Mouse (Mus musculus): ENCODE measurements around the gene Dnaaf1. TPM values are rescaled to one million over a fixed set of nuclear protein-coding genes. Genes with fewer than 3 reads are reported as not detected.

The Dnaaf1 gene
- polyA plus RNA-seq, 1 experiment from 2014 or later = 0.28 TPM

- Histone ChIP-seq H3K4me1 (ENCODE audit: control insufficient read depth in 2 of 2, insufficient read depth in 2 of 2, low read length in 2 of 2) (no peaks in the 10 kb centered on the region), H3K36me3 (ENCODE audit: control insufficient read depth, insufficient read depth, low read length) (peaks cover 66% of the 10 kb centered on the region), H3K27ac (replicated peaks in 1 of 2; ENCODE audit: control insufficient read depth in 1 of 2, insufficient read depth in 1 of 2, low read depth in 2 of 2, low read length in 2 of 2) (no peak overlapping the region), H3K4me3 (ENCODE audit: control insufficient read depth in 1 of 2, insufficient read depth in 1 of 2, low read depth in 1 of 2, low read length in 2 of 2) (no peak overlapping the region), H3K27me3 (ENCODE audit: control insufficient read depth, insufficient read depth, low read length) (no peaks in the 10 kb centered on the region), H3K9me3 (ENCODE audit: control insufficient read depth, low read length) (no peaks in the 10 kb centered on the region), H3K9ac (ENCODE audit: low read length) (no peak overlapping the region), H3K4me2 (ENCODE audit: low read length) (no peak overlapping the region)
- no peak for ATAC-seq (ENCODE audit: insufficient number of reproducible peaks, insufficient read depth, low FRiP score, low read depth)
- WGBS = 94% methylated on average over 6 of the region's 6 CpGs
Observed at GRCm38 (mm10) chr8:119545791-119546190, 29.2 kb upstream of the Dnaaf1 start.

- WGBS = 76% methylated on average over 18 of the region's 18 CpGs
- peaks cover 52% of the 10 kb centered on the region for H3K36me3 ChIP-seq (ENCODE audit: control insufficient read depth, insufficient read depth, low read length)
- H3K4me1 ChIP-seq (ENCODE audit: control insufficient read depth in 2 of 2, insufficient read depth in 2 of 2, low read length in 2 of 2) = peaks cover 0 to 2% of the 10 kb centered on the region in 2 experiments; a peak in 1 of 4 replicates
- no peak overlapping the region for H3K4me2 ChIP-seq (ENCODE audit: low read length)
- no peak overlapping the region for H3K4me3 ChIP-seq (ENCODE audit: control insufficient read depth in 1 of 2, insufficient read depth in 1 of 2, low read depth in 1 of 2, low read length in 2 of 2)
- ATAC-seq (ENCODE audit: insufficient number of reproducible peaks, insufficient read depth, low FRiP score, low read depth) = no peak
- H3K9me3 ChIP-seq (ENCODE audit: control insufficient read depth, low read length) = no peaks in the 10 kb centered on the region
- H3K27me3 ChIP-seq (ENCODE audit: control insufficient read depth, insufficient read depth, low read length) = no peaks in the 10 kb centered on the region
- H3K27ac ChIP-seq (replicated peaks in 1 of 2; ENCODE audit: control insufficient read depth in 1 of 2, insufficient read depth in 1 of 2, low read depth in 2 of 2, low read length in 2 of 2) = no peak overlapping the region
- H3K9ac ChIP-seq (ENCODE audit: low read length) = no peak overlapping the region
Observed at GRCm38 (mm10) chr8:119547019-119547691, 27.9 kb upstream of the Dnaaf1 start.

- H3K4me1 ChIP-seq (ENCODE audit: control insufficient read depth in 2 of 2, insufficient read depth in 2 of 2, low read length in 2 of 2) = peaks cover 2 to 7% of the 10 kb centered on the region in 2 experiments; a peak in 3 of 4 replicates
- H3K27me3 ChIP-seq (ENCODE audit: control insufficient read depth, insufficient read depth, low read length) = no peaks in the 10 kb centered on the region
- 73% methylated on average over 7 of the region's 7 CpGs for WGBS
- no peak overlapping the region for H3K9ac ChIP-seq (ENCODE audit: low read length)
- H3K4me3 ChIP-seq (ENCODE audit: control insufficient read depth in 1 of 2, insufficient read depth in 1 of 2, low read depth in 1 of 2, low read length in 2 of 2) = no peak overlapping the region
- H3K36me3 ChIP-seq (ENCODE audit: control insufficient read depth, insufficient read depth, low read length) = peaks cover 38% of the 10 kb centered on the region
- no peak overlapping the region for H3K4me2 ChIP-seq (ENCODE audit: low read length)
- H3K27ac ChIP-seq (replicated peaks in 1 of 2; ENCODE audit: control insufficient read depth in 1 of 2, insufficient read depth in 1 of 2, low read depth in 2 of 2, low read length in 2 of 2) = no peak overlapping the region
- no peak for ATAC-seq (ENCODE audit: insufficient number of reproducible peaks, insufficient read depth, low FRiP score, low read depth)
- no peaks in the 10 kb centered on the region for H3K9me3 ChIP-seq (ENCODE audit: control insufficient read depth, low read length)
Observed at GRCm38 (mm10) chr8:119548560-119549113, 26.4 kb upstream of the Dnaaf1 start.

- no peak overlapping the region for H3K27ac ChIP-seq (replicated peaks in 1 of 2; ENCODE audit: control insufficient read depth in 1 of 2, insufficient read depth in 1 of 2, low read depth in 2 of 2, low read length in 2 of 2)
- H3K4me2 ChIP-seq (ENCODE audit: low read length) = no peak overlapping the region
- no peaks in the 10 kb centered on the region for H3K27me3 ChIP-seq (ENCODE audit: control insufficient read depth, insufficient read depth, low read length)
- no peak overlapping the region for H3K4me3 ChIP-seq (ENCODE audit: control insufficient read depth in 1 of 2, insufficient read depth in 1 of 2, low read depth in 1 of 2, low read length in 2 of 2)
- peaks cover 6 to 23% of the 10 kb centered on the region in 2 experiments; a peak in 3 of 4 replicates for H3K4me1 ChIP-seq (ENCODE audit: control insufficient read depth in 2 of 2, insufficient read depth in 2 of 2, low read length in 2 of 2)
- ATAC-seq (ENCODE audit: insufficient number of reproducible peaks, insufficient read depth, low FRiP score, low read depth) = no peak
- no peaks in the 10 kb centered on the region for H3K9me3 ChIP-seq (ENCODE audit: control insufficient read depth, low read length)
- no peak overlapping the region for H3K9ac ChIP-seq (ENCODE audit: low read length)
- no peaks in the 10 kb centered on the region for H3K36me3 ChIP-seq (ENCODE audit: control insufficient read depth, insufficient read depth, low read length)
- 48% methylated on average over 2 of the region's 2 CpGs for WGBS
Observed at GRCm38 (mm10) chr8:119552967-119553366, 22.1 kb upstream of the Dnaaf1 start.

DNA sequence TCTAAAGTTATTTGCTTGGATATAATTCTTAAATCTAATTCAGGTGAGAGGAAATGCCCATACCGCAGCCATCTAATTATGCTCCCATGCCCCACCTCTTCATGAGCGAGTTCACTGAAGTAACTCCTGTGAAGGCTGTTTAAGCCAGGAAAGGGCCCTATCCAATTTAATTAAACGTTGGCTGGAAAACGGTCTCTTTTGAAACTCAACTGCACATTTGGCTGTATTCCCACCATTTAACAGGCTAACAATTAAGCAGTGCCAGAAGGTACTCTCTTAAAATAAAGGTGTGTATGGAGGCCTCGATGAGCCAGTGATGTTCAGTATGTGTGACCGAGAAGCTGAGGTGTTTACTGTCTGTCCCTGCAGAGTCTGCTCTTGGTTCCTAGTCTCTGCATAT, 19.2 kb upstream of the Dnaaf1 start:
- H3K9ac ChIP-seq (ENCODE audit: low read length) = no peak overlapping the region; the same call in 1 of the 2 replicates
- peaks cover 9 to 23% of the 10 kb centered on the region in 2 experiments for H3K4me1 ChIP-seq (ENCODE audit: control insufficient read depth in 2 of 2, insufficient read depth in 2 of 2, low read length in 2 of 2)
- no peak for ATAC-seq (ENCODE audit: insufficient number of reproducible peaks, insufficient read depth, low FRiP score, low read depth)
- 0 out of 2 replicates have a peak, but pooled peaks cover 6% of the 10 kb centered on the region for H3K36me3 ChIP-seq (ENCODE audit: control insufficient read depth, insufficient read depth, low read length)
- WGBS = 86% methylated on average over 6 of the region's 6 CpGs
- no peaks in the 10 kb centered on the region for H3K9me3 ChIP-seq (ENCODE audit: control insufficient read depth, low read length)
- H3K27ac ChIP-seq (replicated peaks in 1 of 2; ENCODE audit: control insufficient read depth in 1 of 2, insufficient read depth in 1 of 2, low read depth in 2 of 2, low read length in 2 of 2) = no peak overlapping the region
- H3K4me3 ChIP-seq (ENCODE audit: control insufficient read depth in 1 of 2, insufficient read depth in 1 of 2, low read depth in 1 of 2, low read length in 2 of 2) = no peak overlapping the region
- H3K4me2 ChIP-seq (ENCODE audit: low read length) = no peak overlapping the region
- no peaks in the 10 kb centered on the region for H3K27me3 ChIP-seq (ENCODE audit: control insufficient read depth, insufficient read depth, low read length)

DNA sequence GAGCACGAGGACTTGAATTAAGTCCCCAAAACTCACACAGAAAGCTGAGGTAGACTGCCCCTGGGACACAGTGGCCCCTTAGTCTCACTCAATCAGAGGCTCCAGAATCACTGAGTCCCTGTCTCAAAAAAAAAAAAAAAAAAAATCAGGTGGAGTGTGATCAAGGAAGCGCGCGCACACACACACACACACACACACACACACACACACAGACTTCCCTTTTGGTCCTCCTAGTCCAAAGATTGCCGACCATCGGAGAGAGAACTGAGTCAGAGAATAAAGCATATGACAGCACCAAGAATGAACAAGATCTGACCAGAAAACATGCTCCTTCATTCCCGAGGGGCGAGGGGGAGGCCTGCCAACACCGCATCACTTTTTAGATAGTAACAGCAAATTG, 17.9 kb upstream of the Dnaaf1 start:
- Histone ChIP-seq H3K27me3 (ENCODE audit: control insufficient read depth, insufficient read depth, low read length) (no peaks in the 10 kb centered on the region), H3K27ac (replicated peaks in 1 of 2; ENCODE audit: control insufficient read depth in 1 of 2, insufficient read depth in 1 of 2, low read depth in 2 of 2, low read length in 2 of 2) (no peak overlapping the region), H3K9ac (ENCODE audit: low read length) (peak overlapping the region; percentile 92), H3K4me3 (ENCODE audit: control insufficient read depth in 1 of 2, insufficient read depth in 1 of 2, low read depth in 1 of 2, low read length in 2 of 2) (peak overlapping the region; percentile 12 to 80; a peak in 2 of 4 replicates), H3K4me2 (ENCODE audit: low read length) (peak overlapping the region; percentile 79), H3K4me1 (ENCODE audit: control insufficient read depth in 2 of 2, insufficient read depth in 2 of 2, low read length in 2 of 2) (peaks cover 7 to 23% of the 10 kb centered on the region in 2 experiments), H3K36me3 (ENCODE audit: control insufficient read depth, insufficient read depth, low read length) (peaks cover 12% of the 10 kb centered on the region), H3K9me3 (ENCODE audit: control insufficient read depth, low read length) (no peaks in the 10 kb centered on the region)
- WGBS = 71% methylated on average over 9 of the region's 9 CpGs
- ATAC-seq (ENCODE audit: insufficient number of reproducible peaks, insufficient read depth, low FRiP score, low read depth) = no peak

- peaks cover 21% of the 10 kb centered on the region for H3K36me3 ChIP-seq (ENCODE audit: control insufficient read depth, insufficient read depth, low read length)
- no peaks in the 10 kb centered on the region for H3K9me3 ChIP-seq (ENCODE audit: control insufficient read depth, low read length)
- H3K4me2 ChIP-seq (ENCODE audit: low read length) = peak overlapping the region; percentile 79
- peak; percentile 85 for ATAC-seq (ENCODE audit: insufficient number of reproducible peaks, insufficient read depth, low FRiP score, low read depth)
- H3K27ac ChIP-seq (replicated peaks in 1 of 2; ENCODE audit: control insufficient read depth in 1 of 2, insufficient read depth in 1 of 2, low read depth in 2 of 2, low read length in 2 of 2) = peak overlapping the region; percentile 70 to 80
- peak overlapping the region; percentile 80 to 94 for H3K4me3 ChIP-seq (ENCODE audit: control insufficient read depth in 1 of 2, insufficient read depth in 1 of 2, low read depth in 1 of 2, low read length in 2 of 2)
- WGBS = under 1% methylated on average over 53 of the region's 55 CpGs
- H3K27me3 ChIP-seq (ENCODE audit: control insufficient read depth, insufficient read depth, low read length) = no peaks in the 10 kb centered on the region
- peaks cover 7 to 20% of the 10 kb centered on the region in 2 experiments for H3K4me1 ChIP-seq (ENCODE audit: control insufficient read depth in 2 of 2, insufficient read depth in 2 of 2, low read length in 2 of 2)
- H3K9ac ChIP-seq (ENCODE audit: low read length) = peak overlapping the region; percentile 92
Observed at GRCm38 (mm10) chr8:119557821-119558602, 17.0 kb upstream of the Dnaaf1 start.

Data from heart, embryonic 14.5 days (tissue).